Mouse (Mus musculus): ENCODE measurements around the gene Slc41a2. TPM values are rescaled to one million over a fixed set of nuclear protein-coding genes. Genes with fewer than 3 reads are reported as not detected.
A peak's percentile ranks its signal among the peaks of the same experiment; 100 is the strongest.

Slc41a2 gene
- total and polyA plus RNA-seq, 3 experiments: 0.17 TPM; not detected in 2

DNA sequence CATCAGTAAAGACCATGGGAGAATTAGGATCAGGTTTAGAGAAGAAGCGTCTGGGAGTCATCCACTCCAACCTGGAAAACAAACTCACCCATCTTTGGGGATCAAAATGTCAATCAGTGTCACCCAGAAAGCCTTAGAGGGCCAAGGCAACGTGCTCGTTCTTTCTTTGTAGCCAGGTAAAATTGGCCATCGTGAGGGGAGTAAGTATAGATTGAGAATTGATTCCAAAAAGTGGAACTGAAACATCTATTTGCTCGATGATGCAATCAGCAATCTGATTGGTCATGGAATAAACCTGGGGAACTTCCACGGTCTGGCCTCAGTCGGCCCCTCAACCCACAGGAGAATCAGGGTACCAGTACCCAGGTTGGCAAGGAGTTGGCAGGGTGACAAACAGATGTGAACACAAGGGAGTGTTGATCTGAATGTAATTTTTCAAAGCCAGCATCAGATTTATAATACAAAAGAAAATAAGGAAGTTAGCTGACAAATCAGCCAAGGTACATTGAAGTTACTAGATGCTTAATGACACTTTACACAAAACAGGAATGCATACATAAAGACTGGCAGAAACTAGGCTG, 47.7 kb upstream of the Slc41a2 start (continued):
- no peak for TF ChIP-seq ZNF384 (IDR thresholded peaks at IDR 0.05; ENCODE audit: low read depth, low read length)
- TF ChIP-seq HCFC1 (IDR thresholded peaks at IDR 0.05; ENCODE audit: low read depth, low read length): no peak; the same call in 1 of the 2 replicates
- TF ChIP-seq BHLHE40 (IDR thresholded peaks at IDR 0.05; ENCODE audit: low read depth, low read length): no peak
- 0 out of 2 replicates have a peak, but pooled peaks have one; percentile 46 for TF ChIP-seq SIN3A (IDR thresholded peaks at IDR 0.05; ENCODE audit: low read length)
- 0 out of 2 replicates have a peak, but pooled peaks have one; percentile 14 for TF ChIP-seq RCOR1 (conservative IDR thresholded peaks at IDR 0.05; ENCODE audit: low read depth, low read length)
- TF ChIP-seq CHD2 (IDR thresholded peaks at IDR 0.05; ENCODE audit: low read length): no peak; the same call in 1 of the 2 replicates
- TF ChIP-seq JUND (conservative IDR thresholded peaks at IDR 0.05; ENCODE audit: low read depth, low read length): peak; percentile 70
- peak; percentile 69; the same call in 1 of the 2 replicates for TF ChIP-seq MYC (IDR thresholded peaks at IDR 0.05; ENCODE audit: low read depth, low read length)
- TF ChIP-seq EP300 (IDR thresholded peaks at IDR 0.05; ENCODE audit: low read length): peak; percentile 74
- peak; percentile 49 for TF ChIP-seq ETS1 (conservative IDR thresholded peaks at IDR 0.05; ENCODE audit: low read depth, low read length)
- TF ChIP-seq MAFK (IDR thresholded peaks at IDR 0.05; ENCODE audit: insufficient replicate concordance, low read length): no peak
- no peak; the same call in 1 of the 2 replicates for TF ChIP-seq CHD1 (IDR thresholded peaks at IDR 0.05; ENCODE audit: low read depth, low read length)
- TF ChIP-seq E2F4 (IDR thresholded peaks at IDR 0.05; ENCODE audit: insufficient replicate concordance, low read depth, low read length): no peak
- TF ChIP-seq CTCF (conservative IDR thresholded peaks at IDR 0.05 in 1 of 2, IDR thresholded peaks at IDR 0.05 in 1 of 2; ENCODE audit: low read depth in 2 of 2, low read length in 2 of 2): no peak
- no peak for TF ChIP-seq ELF1 (IDR thresholded peaks at IDR 0.05; ENCODE audit: low read depth, low read length)
- peak; percentile 51; the same call in 1 of the 2 replicates for TF ChIP-seq MXI1 (IDR thresholded peaks at IDR 0.05; ENCODE audit: low read depth, low read length)

DNA sequence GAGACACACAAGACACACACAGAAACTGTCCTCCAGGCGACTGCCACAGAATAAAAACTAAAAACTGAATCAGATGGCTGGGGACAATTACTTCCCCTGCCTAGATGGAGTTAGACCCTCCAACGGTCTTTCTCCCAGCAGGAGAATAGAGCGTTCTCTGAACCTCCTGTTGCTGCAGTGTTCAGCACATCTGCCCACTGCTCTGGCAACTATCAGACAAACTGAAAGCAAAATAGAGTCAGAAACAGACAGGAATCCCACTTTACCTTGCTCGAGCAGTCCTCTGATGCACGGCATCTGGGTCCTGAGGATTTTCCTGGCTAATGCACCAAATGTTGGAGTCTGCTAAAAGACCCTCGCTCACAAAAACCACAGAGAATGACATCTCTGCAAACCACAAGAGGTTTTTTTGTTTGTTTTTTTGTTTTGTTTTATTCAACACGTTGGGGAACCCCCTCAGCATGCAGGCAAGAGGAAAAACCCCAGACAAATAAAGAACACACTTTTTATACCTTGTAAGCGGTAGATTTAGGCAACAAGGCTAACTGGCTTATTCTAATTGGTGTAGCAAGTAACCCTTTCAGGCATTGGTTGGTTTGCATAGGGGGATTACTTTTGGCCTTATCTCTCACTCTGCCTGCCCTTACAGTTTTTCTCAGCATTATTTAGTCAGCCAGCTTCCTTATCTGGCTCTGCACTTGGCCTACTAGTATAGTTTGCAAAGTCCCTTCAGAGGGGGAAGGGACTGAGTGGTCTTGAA, 47.0 kb upstream of the Slc41a2 start:
- Histone ChIP-seq H3K4me3 (replicated peaks in 1 of 3; ENCODE audit: low read depth in 2 of 3, low read length in 2 of 3, poor library complexity in 1 of 3) (peak overlapping the region; percentile 44 to 62 (median 52)), H3K27ac (ENCODE audit: insufficient read depth, low read depth) (peak overlapping the region; percentile 91), H3K79me2 (replicated peaks; ENCODE audit: control insufficient read depth, extremely low read depth, insufficient read depth, poor library complexity, severe bottlenecking) (no peaks in the 10 kb centered on the region), H3K9ac (ENCODE audit: insufficient read depth, low read depth) (peak overlapping the region; percentile 90), H3K4me1 (ENCODE audit: control insufficient read depth in 1 of 2, insufficient read depth in 2 of 2) (peaks cover 4 to 32% of the 10 kb centered on the region in 2 experiments; a peak in 3 of 4 replicates), H3K4me2 (ENCODE audit: insufficient read depth, low read depth, poor library complexity, severe bottlenecking) (peak overlapping the region; percentile 53), H3K27me3 (replicated peaks) (no peaks in the 10 kb centered on the region), H3K36me3 (replicated peaks in 1 of 2; ENCODE audit: control insufficient read depth in 1 of 2, insufficient read depth in 1 of 2, low read length in 1 of 2) (peaks cover 12 to 29% of the 10 kb centered on the region in 2 experiments), H3K9me3 (replicated peaks; ENCODE audit: low read length) (peaks cover 22% of the 10 kb centered on the region)
- TF ChIP-seq CHD2 (IDR thresholded peaks at IDR 0.05; ENCODE audit: low read length): peak; percentile 28; the same call in 1 of the 2 replicates
- TF ChIP-seq NELFE (IDR thresholded peaks at IDR 0.05; ENCODE audit: low read depth, low read length): 0 out of 2 replicates have a peak, but pooled peaks have one; percentile 2
- TF ChIP-seq ELF1 (IDR thresholded peaks at IDR 0.05; ENCODE audit: low read depth, low read length): peak; percentile 37; the same call in 1 of the 2 replicates
- 0 out of 2 replicates have a peak, but pooled peaks have one; percentile 29 for TF ChIP-seq TBP (conservative IDR thresholded peaks at IDR 0.05; ENCODE audit: low read depth, low read length)
- TF ChIP-seq MXI1 (IDR thresholded peaks at IDR 0.05; ENCODE audit: low read depth, low read length): no peak
- TF ChIP-seq JUN (IDR thresholded peaks at IDR 0.05; ENCODE audit: insufficient read depth, low read depth, low read length): no peak
- in situ Hi-C loops (cut with MboI; ENCODE audit: low pct_ligation_motif_present, low pct_unique_long_range_greater_than_20kb, low sequenced_read_pairs): no loop called here
- dilution Hi-C loops (cut with MboI; ENCODE audit: extremely low pct_ligation_motif_present, extremely low pct_unique_long_range_greater_than_20kb, low sequenced_read_pairs): no loop called here
- DNase-seq (ENCODE audit: extremely low read depth): peak; percentile 51

Data from CH12.LX (cell line).